Mouse (Mus musculus): ENCODE measurements around the gene Slc15a2. TPM values are rescaled to one million over a fixed set of nuclear protein-coding genes. Genes with fewer than 3 reads are reported as not detected.

Gene Slc15a2
- polyA plus RNA-seq, 1 experiment from 2014 or later, result 12.9 TPM

DNA sequence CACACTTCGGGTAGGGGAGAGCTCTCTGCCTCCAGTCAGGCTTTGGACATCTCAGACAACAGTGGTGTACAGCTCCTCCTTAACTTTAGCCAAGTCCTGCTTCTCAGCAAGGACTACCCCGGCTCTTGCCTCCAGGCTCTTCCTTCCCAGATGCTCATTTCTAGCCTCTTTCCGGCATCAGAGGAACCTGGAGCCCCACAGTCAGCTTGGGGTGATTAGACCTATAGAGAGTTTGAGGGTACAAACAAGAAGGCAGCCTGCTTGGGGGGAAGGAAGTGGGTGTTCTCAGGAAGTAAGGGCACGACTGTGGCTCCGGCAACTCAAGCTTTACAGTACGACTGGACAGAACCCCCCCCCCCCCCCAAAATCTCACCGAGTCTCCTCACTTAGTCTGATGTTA is 76.0 kb downstream of the Slc15a2 start:
- H3K4me2 ChIP-seq (replicated peaks; ENCODE audit: low read depth), result no peak overlapping the region
- no peaks in the 10 kb centered on the region for H3K4me1 ChIP-seq (replicated peaks; ENCODE audit: control insufficient read depth, insufficient read depth, low read length)
- ATAC-seq, result no peak
- no peaks in the 10 kb centered on the region for H3K9me3 ChIP-seq (ENCODE audit: control insufficient read depth)
- 78% methylated on average over 7 of the region's 7 CpGs for WGBS
- no peak overlapping the region for H3K27ac ChIP-seq (ENCODE audit: low read depth, low read length)
- no peak overlapping the region for H3K4me3 ChIP-seq (ENCODE audit: low read depth, low read length)
- no peak overlapping the region for H3K9ac ChIP-seq (ENCODE audit: low read depth, low read length)
- H3K36me3 ChIP-seq (ENCODE audit: control insufficient read depth, insufficient read depth), result no peaks in the 10 kb centered on the region
- no peak for TF ChIP-seq CTCF (IDR thresholded peaks at IDR 0.05; ENCODE audit: low read depth)
- H3K27me3 ChIP-seq (replicated peaks; ENCODE audit: control insufficient read depth, insufficient read depth, low read length), result no peaks in the 10 kb centered on the region

- H3K4me1 ChIP-seq (replicated peaks; ENCODE audit: control insufficient read depth, insufficient read depth, low read length), result no peaks in the 10 kb centered on the region
- peak; percentile 81 for ATAC-seq
- no peaks in the 10 kb centered on the region for H3K9me3 ChIP-seq (ENCODE audit: control insufficient read depth)
- TF ChIP-seq CTCF (IDR thresholded peaks at IDR 0.05; ENCODE audit: low read depth), result no peak
- no peaks in the 10 kb centered on the region for H3K27me3 ChIP-seq (replicated peaks; ENCODE audit: control insufficient read depth, insufficient read depth, low read length)
- no peak overlapping the region for H3K9ac ChIP-seq (ENCODE audit: low read depth, low read length)
- H3K4me2 ChIP-seq (replicated peaks; ENCODE audit: low read depth), result no peak overlapping the region
- 61% methylated on average over 6 of the region's 6 CpGs for WGBS
- H3K36me3 ChIP-seq (ENCODE audit: control insufficient read depth, insufficient read depth), result no peaks in the 10 kb centered on the region
- H3K4me3 ChIP-seq (ENCODE audit: low read depth, low read length), result no peak overlapping the region
- H3K27ac ChIP-seq (ENCODE audit: low read depth, low read length), result no peak overlapping the region
Observed at GRCm38 (mm10) chr16:36707702-36708423, 76.9 kb downstream of the Slc15a2 start.

DNA sequence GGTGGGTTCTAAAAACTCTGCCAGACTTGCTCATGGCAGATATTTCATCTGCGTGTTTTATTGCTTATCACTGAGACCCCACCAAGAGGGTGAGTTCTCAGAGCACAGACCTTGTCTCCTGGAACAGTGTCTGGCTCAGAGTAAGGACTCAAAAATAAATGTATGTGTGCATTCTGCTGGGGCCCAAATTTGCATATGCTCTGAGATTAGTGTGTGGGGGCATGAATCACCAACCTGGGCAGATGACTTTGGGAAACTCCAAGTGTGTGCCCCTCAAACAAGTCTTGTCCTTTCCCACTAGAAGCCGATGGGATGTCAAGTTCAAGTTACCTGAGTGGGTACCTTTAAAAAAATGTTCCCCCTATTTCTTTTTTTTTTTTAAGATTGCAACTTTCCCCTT is 84.3 kb downstream of the Slc15a2 start:
- H3K4me1 ChIP-seq (replicated peaks; ENCODE audit: control insufficient read depth, insufficient read depth, low read length), result no peaks in the 10 kb centered on the region
- ATAC-seq, result no peak
- no peak for TF ChIP-seq CTCF (IDR thresholded peaks at IDR 0.05; ENCODE audit: low read depth)

More for the DNA sequence above, 84.3 kb downstream of the Slc15a2 start:
- Histone ChIP-seq H3K9me3 (ENCODE audit: control insufficient read depth) (no peaks in the 10 kb centered on the region), H3K36me3 (ENCODE audit: control insufficient read depth, insufficient read depth) (no peaks in the 10 kb centered on the region), H3K4me3 (ENCODE audit: low read depth, low read length) (no peak overlapping the region), H3K27me3 (replicated peaks; ENCODE audit: control insufficient read depth, insufficient read depth, low read length) (no peaks in the 10 kb centered on the region), H3K27ac (ENCODE audit: low read depth, low read length) (no peak overlapping the region), H3K4me2 (replicated peaks; ENCODE audit: low read depth) (no peak overlapping the region), H3K9ac (ENCODE audit: low read depth, low read length) (no peak overlapping the region)
- 89% methylated on average over 2 of the region's 2 CpGs for WGBS

Small RNA genes within 50 kb of the gene (microRNA-seq; reads per million reads assigned to microRNA genes)
- gene Gm22617, result not detected

Other genes with a start within 250 kb of the Slc15a2 start
- gene Casr, start 222.8 kb downstream of the Slc15a2 start, polyA plus RNA-seq (2015; fragmentation: Nextera tagmentation; extraction: Ambion mirVana), result 0.04 TPM in 1 of 2 replicates, not detected in the other
- 1.2 and 1.6 TPM in 2 replicates for gene Cd86, start 118.9 kb downstream of the Slc15a2 start, polyA plus RNA-seq (2015; fragmentation: Nextera tagmentation; extraction: Ambion mirVana)
- 4.7 and 7.5 TPM in 2 replicates for gene Ildr1, start 91.0 kb downstream of the Slc15a2 start, polyA plus RNA-seq (2015; fragmentation: Nextera tagmentation; extraction: Ambion mirVana)
- gene Iqcb1, start 43.4 kb upstream of the Slc15a2 start, polyA plus RNA-seq (2015; fragmentation: Nextera tagmentation; extraction: Ambion mirVana), result 7.6 and 7.8 TPM in 2 replicates
- gene Eaf2, start 90.0 kb upstream of the Slc15a2 start, polyA plus RNA-seq (2015; fragmentation: Nextera tagmentation; extraction: Ambion mirVana), result 1.0 and 1.1 TPM in 2 replicates
- gene Golgb1, start 90.2 kb upstream of the Slc15a2 start, polyA plus RNA-seq (2015; fragmentation: Nextera tagmentation; extraction: Ambion mirVana), result 73.7 and 82.0 TPM in 2 replicates
- gene Hcls1, start 150.0 kb upstream of the Slc15a2 start, polyA plus RNA-seq (2015; fragmentation: Nextera tagmentation; extraction: Ambion mirVana), result 16.1 and 18.7 TPM in 2 replicates
- gene Fbxo40, start 205.5 kb upstream of the Slc15a2 start, polyA plus RNA-seq (2015; fragmentation: Nextera tagmentation; extraction: Ambion mirVana), result 0.03 TPM in 1 of 2 replicates, not detected in the other
- gene Polq, start 226.8 kb upstream of the Slc15a2 start, polyA plus RNA-seq (2015; fragmentation: Nextera tagmentation; extraction: Ambion mirVana), result 1.1 and 1.4 TPM in 2 replicates